In the genomic region with DNA sequence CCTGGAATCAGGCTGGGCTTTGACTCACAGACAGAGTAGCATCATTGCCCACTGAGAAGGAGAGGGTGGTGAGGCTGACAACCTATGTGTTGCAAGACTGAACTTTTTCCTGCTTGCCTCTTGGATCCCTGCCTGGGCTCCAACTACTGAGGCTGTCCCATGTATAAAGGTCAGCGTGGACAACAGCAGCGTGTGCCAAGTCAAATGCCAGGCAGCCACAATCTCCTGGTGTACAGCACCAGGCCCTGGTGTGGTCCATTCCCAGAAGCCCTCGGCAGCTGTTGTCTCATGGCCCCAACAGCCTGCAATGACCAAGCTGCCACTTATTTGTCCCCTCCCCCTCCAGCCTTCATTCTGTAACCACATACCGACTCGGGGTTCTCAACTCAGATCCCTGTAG, we compare ENCODE assay signal across 19 mouse cellular contexts. TPM values are rescaled to one million over a fixed set of nuclear protein-coding genes. Genes with fewer than 3 reads are reported as not detected.
DNase-seq lines count a peak whose midpoint lies in the region; TF ChIP-seq lines count a peak whose summit lies in the region.
"Had no signal": no experiment of that assay in that cellular context is flagged by ENCODE, and none has a peak within 500 bp of the region (broad histone marks: within the 10 kb centered on the region; RNA-seq: fewer than 3 reads in every experiment).

No protein-coding gene starts in this region.

- H3K27ac ChIP-seq in MEL (ENCODE audit: control insufficient read depth, low read depth, low read length) = no peak overlapping the region
- H3K27ac ChIP-seq: embryonic facial prominence, embryonic 12.5 days; forebrain, embryonic 13.5 days; hindbrain, embryonic 14.5 days; kidney, postnatal 0 days; limb, embryonic 10.5 days had no signal

- TF ChIP-seq CTCF in MEL (IDR thresholded peaks at IDR 0.05 in 2 of 3, conservative IDR thresholded peaks at IDR 0.05 in 1 of 3; ENCODE audit: control insufficient read depth in 1 of 3, insufficient read depth in 1 of 3, low read depth in 2 of 3, low read length in 3 of 3, poor library complexity in 1 of 3, severe bottlenecking in 1 of 3) = no peak

- TF ChIP-seq POLR2A in MEL (IDR thresholded peaks at IDR 0.05; ENCODE audit: control insufficient read depth in 1 of 2, insufficient read depth in 1 of 2, low read depth in 1 of 2, low read length in 2 of 2, poor library complexity in 1 of 2) = no peak

- DNase-seq in kidney, adult 8-10 months = peak; percentile 76 to 78
- no peak for DNase-seq in kidney, postnatal 4 days
- DNase-seq in 3T3-L1 (ENCODE audit: low read depth, low spot score) (peak; percentile 78), MEL (ENCODE audit: low read depth, low spot score) (no peak), MN1 (ENCODE audit: low spot score) (no peak)
- peak; percentile 77 to 81 for DNase-seq in adrenal gland, postnatal 36 days
- no peak for DNase-seq in left cerebral cortex, postnatal 25 days (ENCODE audit: low spot score in 2 of 2)
- DNase-seq in cerebellum, postnatal 36 days = no peak
- DNase-seq: cerebellum, adult 11-12 months; heart, postnatal 14 days; lung, adult 2 months had no signal

- TF ChIP-seq RAD21 in MEL (IDR thresholded peaks at IDR 0.05; ENCODE audit: low read depth, low read length) = no peak

- no peaks in the 10 kb centered on the region for H3K9me3 ChIP-seq in MEL (replicated peaks; ENCODE audit: insufficient read depth, low read length)
- H3K9me3 ChIP-seq: embryonic facial prominence, embryonic 12.5 days; forebrain, embryonic 13.5 days; limb, embryonic 10.5 days; megakaryocyte, embryonic 14.5 days had no signal

- H3K79me2 ChIP-seq in MEL (ENCODE audit: control insufficient read depth, insufficient read depth, low read length, poor library complexity) = no peaks in the 10 kb centered on the region

- peaks cover 0 to 7% of the 10 kb centered on the region in 2 experiments; a peak in 2 of 4 replicates for H3K4me1 ChIP-seq in MEL (ENCODE audit: control insufficient read depth in 1 of 2, insufficient read depth in 2 of 2, low read length in 2 of 2)
- H3K4me1 ChIP-seq: embryonic facial prominence, embryonic 12.5 days; forebrain, embryonic 13.5 days; limb, embryonic 10.5 days had no signal

- TF ChIP-seq EP300 in MEL (IDR thresholded peaks at IDR 0.05; ENCODE audit: low read depth in 1 of 2, low read length in 2 of 2) = no peak

- no peaks in the 10 kb centered on the region for H3K27me3 ChIP-seq in MEL (ENCODE audit: control insufficient read depth in 1 of 2, insufficient read depth in 2 of 2, low read length in 2 of 2)
- H3K27me3 ChIP-seq: embryonic facial prominence, embryonic 12.5 days; forebrain, embryonic 13.5 days; megakaryocyte, embryonic 14.5 days had no signal

- H3K36me3 ChIP-seq in MEL (ENCODE audit: control insufficient read depth in 1 of 2, insufficient read depth in 2 of 2, low read length in 2 of 2) = no peaks in the 10 kb centered on the region; a peak in 2 of 4 replicates

- intact Hi-C loops in left cerebral cortex, postnatal 25 days (cut with DNase I) = no loop called here

- H3K4me3 ChIP-seq in MEL (ENCODE audit: control insufficient read depth in 1 of 2, insufficient read depth in 1 of 2, low read depth in 2 of 2, low read length in 2 of 2) = no peak overlapping the region
- H3K4me3 ChIP-seq: embryonic facial prominence, embryonic 12.5 days; forebrain, embryonic 13.5 days; limb, embryonic 10.5 days; megakaryocyte, embryonic 14.5 days had no signal

- H3K9ac ChIP-seq in MEL (ENCODE audit: control insufficient read depth, low read depth, low read length, poor library complexity, severe bottlenecking) = no peak overlapping the region
- H3K9ac ChIP-seq: embryonic facial prominence, embryonic 12.5 days; forebrain, embryonic 13.5 days; hindbrain, embryonic 14.5 days had no signal

TF ChIP-seq in MEL, 35 proteins besides CTCF, POLR2A, EP300 and RAD21:
- TF ChIP-seq POLR2AphosphoS5 (IDR thresholded peaks at IDR 0.05; ENCODE audit: borderline replicate concordance, low read depth, low read length) (no peak), POLR2AphosphoS2 (IDR thresholded peaks at IDR 0.05; ENCODE audit: low read length) (0 out of 2 replicates have a peak, but pooled peaks have one; percentile 28)

RNA-seq across cellular contexts. Expression of a gene that starts 8.0 kb away (rescaled TPM):
- total RNA-seq in MEL (2012; rRNA removed) = 32.6 and 35.9 TPM in 2 replicates
- polyA plus RNA-seq in MEL (2012; ENCODE audit: insufficient read depth in 1 of 2, insufficient read length in 2 of 2, low read depth in 1 of 2, low replicate concordance in 2 of 2, missing spikeins in 1 of 2) = 10 to 100 TPM in 1 of 2 experiments, not detected in 1; 28.8 TPM
- total RNA-seq in adrenal gland, postnatal 36 days (2021) = 10 to 100 TPM; 35.2 to 39.4 TPM
- 10 to 100 TPM; 24.6 to 27.2 TPM for total RNA-seq in left cerebral cortex, postnatal 25 days (2021)

RNA-seq across cellular contexts. Expression of a gene that starts 8.2 kb away (rescaled TPM):
- total RNA-seq in MEL (2012; rRNA removed) = 61.3 and 80.0 TPM in 2 replicates
- 10 to 100 TPM in 1 of 2 experiments, not detected in 1; 66.5 TPM for polyA plus RNA-seq in MEL (2012; ENCODE audit: insufficient read depth in 1 of 2, insufficient read length in 2 of 2, low read depth in 1 of 2, low replicate concordance in 2 of 2, missing spikeins in 1 of 2)
- 100 to 1,000 TPM; 495 to 614 TPM for total RNA-seq in adrenal gland, postnatal 36 days (2021)
- total RNA-seq in left cerebral cortex, postnatal 25 days (2021) = 1 to 10 TPM; 4.0 to 4.8 TPM

RNA-seq across cellular contexts. Expression of a gene that starts 23.3 kb away (rescaled TPM):
- total RNA-seq in MEL (2012; rRNA removed) = 41.9 and 43.9 TPM in 2 replicates
- 10 to 100 TPM in 1 of 2 experiments, not detected in 1; 76.5 TPM for polyA plus RNA-seq in MEL (2012; ENCODE audit: insufficient read depth in 1 of 2, insufficient read length in 2 of 2, low read depth in 1 of 2, low replicate concordance in 2 of 2, missing spikeins in 1 of 2)
- 10 to 100 TPM; 33.4 to 41.1 TPM for total RNA-seq in adrenal gland, postnatal 36 days (2021)
- total RNA-seq in left cerebral cortex, postnatal 25 days (2021) = 10 to 100 TPM; 10.9 to 12.3 TPM

RNA-seq across cellular contexts. Expression of a gene that starts 45.0 kb away (rescaled TPM):
- 5.1 and 7.6 TPM in 2 replicates for total RNA-seq in MEL (2012; rRNA removed)
- 10 to 100 TPM in 1 of 2 experiments, not detected in 1; 10.2 TPM for polyA plus RNA-seq in MEL (2012; ENCODE audit: insufficient read depth in 1 of 2, insufficient read length in 2 of 2, low read depth in 1 of 2, low replicate concordance in 2 of 2, missing spikeins in 1 of 2)
- 1 to 10 TPM; 4.1 to 4.8 TPM for total RNA-seq in adrenal gland, postnatal 36 days (2021)
- total RNA-seq in left cerebral cortex, postnatal 25 days (2021) = not detected
- total RNA-seq: common myeloid progenitor, adult 5-6 weeks; layer of hippocampus, postnatal 25 days had no signal

Comparison
In these comparisons a context has a peak if more than half of its experiments do, and no peak if none do; other contexts are left out.
1. DNase-seq: peak in kidney, adult 8-10 months (2 of 2), 3T3-L1 (single experiment) and adrenal gland, postnatal 36 days (2 of 2); none in kidney, postnatal 4 days (0 of 2), MEL (single experiment), left cerebral cortex, postnatal 25 days (0 of 2), MN1 (single experiment) and cerebellum, postnatal 36 days (0 of 2).
2. RNA of a gene that starts 8.2 kb away (total RNA-seq): 495 to 614 TPM in adrenal gland, postnatal 36 days and 61.3 to 80.0 TPM in MEL; 4.0 to 4.8 TPM in left cerebral cortex, postnatal 25 days; every median in the first group is over 10 times any median in the second.